Mouse (Mus musculus) adrenal gland, adult 2 months (tissue): ENCODE measurements around the gene Gm14692. TPM values are rescaled to one million over a fixed set of nuclear protein-coding genes. Genes with fewer than 3 reads are reported as not detected.
"Not testable (repeated sequence)": the region's sequence is repeated elsewhere in the genome, so short reads cannot be mapped to it uniquely, and the experiment has no call there.

ENCODE experiments used
- DNase-seq: peaks from one replicate; pipeline ENCODE4 v3.0.0; 2021
- long read RNA-seq: library from polyadenylated mRNA; stranded (forward); transcript quantifications from one replicate; pipeline ENCODE4 v2.0.0, GENCODE M21; 2021
- polyA plus RNA-seq: library from polyadenylated mRNA; depleted of rRNA; stranded (reverse); fragments of >200 nt; gene quantifications from 2 replicates; pipeline ENCODE4 v1.2.3, GENCODE M21; 2012; rRNA removed
- total RNA-seq, 2 experiments: library from RNA; stranded (reverse); gene quantifications; 2 replicates each; pipeline ENCODE4 v1.2.3; 2021

Gm14692 gene
- total RNA-seq (not detected), polyA plus RNA-seq (not detected in 2 replicates)
- long read RNA-seq: 0 reads

DNA sequence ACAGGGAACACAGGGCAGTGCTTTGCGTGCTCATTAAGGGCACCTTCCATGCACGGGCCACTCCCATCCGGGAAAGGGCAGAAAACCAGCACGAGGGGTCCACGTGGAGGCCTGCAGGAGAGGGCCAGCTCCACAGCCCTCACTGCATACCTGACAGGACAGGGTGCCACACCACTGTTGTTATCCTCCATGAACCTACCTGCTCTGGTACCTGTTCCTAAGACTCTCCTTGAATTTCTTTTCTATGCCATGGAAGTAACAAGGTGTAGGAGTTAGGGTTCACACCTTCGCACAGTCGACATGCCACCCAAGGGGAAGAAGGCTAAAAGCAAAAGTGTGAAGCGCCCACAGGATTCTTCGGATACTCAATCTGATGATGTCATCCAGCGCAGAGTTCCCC, at the start of gene Gm14692:
Gm14692 (plus strand) TSS at position 301 of the 400 bp plus-strand sequence.
- not testable (repeated sequence) for DNase-seq

DNA sequence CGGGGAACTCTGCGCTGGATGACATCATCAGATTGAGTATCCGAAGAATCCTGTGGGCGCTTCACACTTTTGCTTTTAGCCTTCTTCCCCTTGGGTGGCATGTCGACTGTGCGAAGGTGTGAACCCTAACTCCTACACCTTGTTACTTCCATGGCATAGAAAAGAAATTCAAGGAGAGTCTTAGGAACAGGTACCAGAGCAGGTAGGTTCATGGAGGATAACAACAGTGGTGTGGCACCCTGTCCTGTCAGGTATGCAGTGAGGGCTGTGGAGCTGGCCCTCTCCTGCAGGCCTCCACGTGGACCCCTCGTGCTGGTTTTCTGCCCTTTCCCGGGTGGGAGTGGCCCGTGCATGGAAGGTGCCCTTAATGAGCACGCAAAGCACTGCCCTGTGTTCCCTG, 2.0 kb upstream of the Gm14692 start, which contains the start of gene Gm1140:
Gm1140 (minus strand) TSS at position 101 of the 400 bp plus-strand sequence.
- DNase-seq: not testable (repeated sequence)

Other genes with a start within 250 kb of the Gm14692 start
- gene Gm1140, start 2.1 kb upstream of the Gm14692 start, total RNA-seq: not detected
- not detected in 2 replicates for gene Gm1140, start 2.1 kb upstream of the Gm14692 start, polyA plus RNA-seq
- not detected for gene 4933436I01Rik, start 225.8 kb downstream of the Gm14692 start, total RNA-seq
- gene 4933436I01Rik, start 225.8 kb downstream of the Gm14692 start, polyA plus RNA-seq: not detected in 2 replicates